Mouse (Mus musculus): ENCODE measurements around the gene Cep126.

DNA sequence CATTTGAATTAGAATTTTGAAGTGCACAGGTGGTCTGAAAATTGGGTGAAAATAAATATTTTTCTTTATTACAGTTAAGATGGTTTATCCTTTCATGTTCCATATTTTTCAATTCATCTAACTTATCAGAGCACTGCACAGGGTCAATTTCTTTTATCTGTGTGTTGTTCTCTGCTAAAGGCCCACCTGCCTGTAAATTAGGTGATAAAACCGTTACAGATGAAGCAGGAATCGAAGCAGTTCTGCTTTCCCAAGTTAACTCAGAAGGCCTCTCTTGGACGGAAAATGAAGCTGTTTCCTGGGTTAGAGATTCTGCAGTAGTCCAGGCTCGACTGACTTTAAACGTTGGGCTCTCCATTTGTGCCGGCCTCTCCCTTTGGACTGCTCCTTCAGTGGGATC is 33.1 kb downstream of the Cep126 start:
- no peak for TF ChIP-seq CTCF (IDR thresholded peaks at IDR 0.05; ENCODE audit: extremely low read depth, insufficient read length, insufficient replicate concordance, low read depth, low read length)
- no peak for TF ChIP-seq POLR2A (IDR thresholded peaks at IDR 0.05; ENCODE audit: low read depth, low read length)

Measured in small intestine, adult 2 months (tissue).